Mouse (Mus musculus) kidney, adult 2 months (tissue): Measurements from ENCODE around the gene Sez6.

ENCODE experiments used
- CTCF ChIP-seq: fragments of 200-500 bp; conservative IDR thresholded peaks from 2 replicates; pipeline ENCODE4 v1.5.1; 2011; ENCODE audit warnings: low read depth, mild to moderate bottlenecking, control low read depth, low read length, moderate library complexity, mixed read lengths; ENCODE audit not compliant: insufficient read depth, insufficient read length
- POLR2A ChIP-seq: fragments of 200-500 bp; IDR thresholded peaks from one replicate; pipeline ENCODE4 v1.6.1; 2011; ENCODE audit warnings: low read depth, low read length, control low read depth

DNA sequence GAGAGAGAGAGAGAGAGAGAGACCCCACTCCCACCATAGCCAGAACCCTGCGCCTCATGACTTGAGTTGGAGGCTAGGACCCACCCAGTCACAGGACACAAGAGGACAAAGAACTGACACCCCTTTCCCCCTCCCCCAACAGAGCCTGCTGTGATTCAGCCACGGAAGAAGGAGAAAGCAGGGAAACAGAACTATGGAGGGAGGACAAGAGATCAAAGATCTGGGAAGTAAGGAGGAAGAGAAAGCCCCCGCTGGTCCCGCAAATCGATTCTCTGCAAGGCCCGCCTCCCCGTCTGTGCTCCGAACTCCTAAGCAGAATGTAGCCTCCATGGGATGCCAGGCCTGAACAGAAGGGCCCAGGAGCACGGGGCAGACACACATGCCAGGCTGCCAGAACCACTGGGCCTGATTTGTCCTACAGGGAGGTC lies 23.8 kb upstream of the Sez6 start:
- TF ChIP-seq CTCF (no peak), POLR2A (no peak)
